Mouse (Mus musculus): ENCODE measurements around the gene Ezh1. TPM values are rescaled to one million over a fixed set of nuclear protein-coding genes. Genes with fewer than 3 reads are reported as not detected.

Ezh1 gene
- polyA plus RNA-seq, 1 experiment from 2014 or later = 17.1 TPM

GRCm38 (mm10) chr11:101182771-101183517 is 43.3 kb downstream of the Ezh1 start:
- no peak for ATAC-seq

GRCm38 (mm10) chr11:101181961-101182360 is 44.3 kb downstream of the Ezh1 start:
- no peaks in the 10 kb centered on the region for H3K36me3 ChIP-seq (ENCODE audit: insufficient read depth, low read length)
- no peak overlapping the region for H3K4me3 ChIP-seq (ENCODE audit: low read depth, low read length)
- 90% methylated on average over 11 of the region's 11 CpGs for WGBS
- no peak for DNase-seq (ENCODE audit: low spot score)
- no peaks in the 10 kb centered on the region for H3K4me1 ChIP-seq (ENCODE audit: insufficient read depth, low read depth, low read length)
- H3K9ac ChIP-seq (replicated peaks; ENCODE audit: low read depth) = no peak overlapping the region
- TF ChIP-seq EP300 (IDR thresholded peaks at IDR 0.05) (no peak), CTCF (IDR thresholded peaks at IDR 0.05) (no peak)
- no peaks in the 10 kb centered on the region for H3K27me3 ChIP-seq (replicated peaks; ENCODE audit: insufficient read depth, low read length)
- no peak overlapping the region for H3K27ac ChIP-seq (ENCODE audit: low read length)
- ATAC-seq = no peak
- no peak overlapping the region for H3K4me2 ChIP-seq (replicated peaks; ENCODE audit: low read depth, low read length)
- H3K9me3 ChIP-seq (ENCODE audit: low read length) = no peaks in the 10 kb centered on the region

More at GRCm38 (mm10) chr11:101182771-101183517, 43.3 kb downstream of the Ezh1 start:
- no peak overlapping the region for H3K27ac ChIP-seq (ENCODE audit: low read length)
- H3K4me1 ChIP-seq (ENCODE audit: insufficient read depth, low read depth, low read length) = no peaks in the 10 kb centered on the region
- H3K27me3 ChIP-seq (replicated peaks; ENCODE audit: insufficient read depth, low read length) = no peaks in the 10 kb centered on the region
- H3K4me2 ChIP-seq (replicated peaks; ENCODE audit: low read depth, low read length) = no peak overlapping the region
- H3K9ac ChIP-seq (replicated peaks; ENCODE audit: low read depth) = no peak overlapping the region
- H3K4me3 ChIP-seq (ENCODE audit: low read depth, low read length) = no peak overlapping the region
- no peaks in the 10 kb centered on the region for H3K9me3 ChIP-seq (ENCODE audit: low read length)
- DNase-seq (ENCODE audit: low spot score) = no peak
- WGBS = 71% methylated on average over 14 of the region's 14 CpGs
- TF ChIP-seq CTCF (IDR thresholded peaks at IDR 0.05) (no peak), EP300 (IDR thresholded peaks at IDR 0.05) (no peak)
- no peaks in the 10 kb centered on the region for H3K36me3 ChIP-seq (ENCODE audit: insufficient read depth, low read length)

- no peak overlapping the region for H3K9ac ChIP-seq (replicated peaks; ENCODE audit: low read depth)
- ATAC-seq (peak; percentile 35; the same call in 1 of the 2 replicates), DNase-seq (ENCODE audit: low spot score) (peak; percentile 82)
- no peak overlapping the region for H3K4me3 ChIP-seq (ENCODE audit: low read depth, low read length)
- 36% methylated on average over 10 of the region's 10 CpGs for WGBS
- H3K27ac ChIP-seq (ENCODE audit: low read length) = no peak overlapping the region
- no peaks in the 10 kb centered on the region for H3K4me1 ChIP-seq (ENCODE audit: insufficient read depth, low read depth, low read length)
- no peaks in the 10 kb centered on the region for H3K27me3 ChIP-seq (replicated peaks; ENCODE audit: insufficient read depth, low read length)
- TF ChIP-seq EP300 (IDR thresholded peaks at IDR 0.05) = no peak
- peak; percentile 91 for TF ChIP-seq CTCF (IDR thresholded peaks at IDR 0.05)
- H3K4me2 ChIP-seq (replicated peaks; ENCODE audit: low read depth, low read length) = no peak overlapping the region
- no peaks in the 10 kb centered on the region for H3K36me3 ChIP-seq (ENCODE audit: insufficient read depth, low read length)
- no peaks in the 10 kb centered on the region for H3K9me3 ChIP-seq (ENCODE audit: low read length)
Observed at GRCm38 (mm10) chr11:101180846-101181740, 45.2 kb downstream of the Ezh1 start.

- ATAC-seq = no peak
- no peak for TF ChIP-seq EP300 (IDR thresholded peaks at IDR 0.05)
- TF ChIP-seq CTCF (IDR thresholded peaks at IDR 0.05) = no peak
Observed at GRCm38 (mm10) chr11:101180261-101180660, 46.0 kb downstream of the Ezh1 start.

GRCm38 (mm10) chr11:101179306-101179705 is 47.0 kb downstream of the Ezh1 start:
- Histone ChIP-seq H3K36me3 (ENCODE audit: insufficient read depth, low read length) (no peaks in the 10 kb centered on the region), H3K4me1 (ENCODE audit: insufficient read depth, low read depth, low read length) (peaks cover 8% of the 10 kb centered on the region; the same call in 1 of the 2 replicates), H3K9me3 (ENCODE audit: low read length) (no peaks in the 10 kb centered on the region), H3K27ac (ENCODE audit: low read length) (no peak overlapping the region), H3K4me3 (ENCODE audit: low read depth, low read length) (no peak overlapping the region), H3K27me3 (replicated peaks; ENCODE audit: insufficient read depth, low read length) (peaks cover 5% of the 10 kb centered on the region), H3K9ac (replicated peaks; ENCODE audit: low read depth) (no peak overlapping the region), H3K4me2 (replicated peaks; ENCODE audit: low read depth, low read length) (no peak overlapping the region)
- TF ChIP-seq EP300 (IDR thresholded peaks at IDR 0.05) = no peak
- no peak for TF ChIP-seq CTCF (IDR thresholded peaks at IDR 0.05)
- WGBS = 74% methylated on average over 15 of the region's 15 CpGs
- no peak for DNase-seq (ENCODE audit: low spot score)
- no peak for ATAC-seq

More at GRCm38 (mm10) chr11:101180261-101180660, 46.0 kb downstream of the Ezh1 start:
- no peak overlapping the region for H3K4me3 ChIP-seq (ENCODE audit: low read depth, low read length)
- no peak overlapping the region for H3K9ac ChIP-seq (replicated peaks; ENCODE audit: low read depth)
- peaks cover 2% of the 10 kb centered on the region; the same call in 1 of the 2 replicates for H3K4me1 ChIP-seq (ENCODE audit: insufficient read depth, low read depth, low read length)
- no peak for DNase-seq (ENCODE audit: low spot score)
- no peak overlapping the region for H3K27ac ChIP-seq (ENCODE audit: low read length)
- no peaks in the 10 kb centered on the region for H3K36me3 ChIP-seq (ENCODE audit: insufficient read depth, low read length)
- no peak overlapping the region for H3K4me2 ChIP-seq (replicated peaks; ENCODE audit: low read depth, low read length)
- H3K9me3 ChIP-seq (ENCODE audit: low read length) = no peaks in the 10 kb centered on the region
- 54% methylated on average over 17 of the region's 17 CpGs for WGBS
- peaks cover under 1% of the 10 kb centered on the region for H3K27me3 ChIP-seq (replicated peaks; ENCODE audit: insufficient read depth, low read length)

All from lung, postnatal 0 days (tissue).